Mouse (Mus musculus) neutrophil, adult 65 days (primary cell): Measurements from ENCODE around the gene Selenos. TPM values are rescaled to one million over a fixed set of nuclear protein-coding genes. Genes with fewer than 3 reads are reported as not detected.

Experiments used
- total RNA-seq: library from RNA; stranded (reverse); gene quantifications from 2 replicates; pipeline ENCODE4 v1.2.4, GENCODE M21; 2023

Selenos gene
- 35.6 and 37.5 TPM in 2 replicates for total RNA-seq

GRCm38 (mm10) chr7:66079364-66080230, at the start of gene Selenos:
TSS of gene Selenos (plus strand) at chr7:66079649.

GRCm38 (mm10) chr7:66043552-66044459, 35.6 kb upstream of the Selenos start, which contains the start of gene Gm45213:
TSS of gene Gm45213 (plus strand) at chr7:66043602.

GRCm38 (mm10) chr7:66058703-66059102, 20.7 kb upstream of the Selenos start, which contains the start of gene Snrpa1:
TSS of gene Snrpa1 (plus strand) at chr7:66059003.

GRCm38 (mm10) chr7:66108961-66109854, 29.8 kb downstream of the Selenos start, which contains the start of gene Chsy1:
TSS of gene Chsy1 (plus strand) at chr7:66109515.

Other genes starting within 250 kb of the Selenos start
- gene Pcsk6, start 217.9 kb upstream of the Selenos start, total RNA-seq: 0.57 and 1.1 TPM in 2 replicates
- not detected in 2 replicates for gene Gm45213, start 36.0 kb upstream of the Selenos start, total RNA-seq
- 21.9 and 26.5 TPM in 2 replicates for gene Snrpa1, start 20.6 kb upstream of the Selenos start, total RNA-seq
- 38.6 and 48.2 TPM in 2 replicates for gene Chsy1, start 29.9 kb downstream of the Selenos start, total RNA-seq